Mouse (Mus musculus): Measurements from ENCODE around the gene Fes.

GRCm38 (mm10) chr7:80426363-80426762 is 38.6 kb upstream of the Fes start:
- TF ChIP-seq CTCF (IDR thresholded peaks at IDR 0.05) = no peak
- TF ChIP-seq EP300 (IDR thresholded peaks at IDR 0.05) = 0 out of 2 replicates have a peak, but pooled peaks have one; percentile 19
